Mouse (Mus musculus): ENCODE data around the gene Ecd.

- TF ChIP-seq CTCF (IDR thresholded peaks at IDR 0.05; ENCODE audit: extremely low read depth, insufficient read depth, low read length) (no peak), POLR2A (IDR thresholded peaks at IDR 0.05; ENCODE audit: extremely low read depth, insufficient read depth, low read length) (no peak)
These were observed 31.2 kb upstream of the Ecd start for GRCm38 (mm10) chr14:20379087-20379640.
